Mouse (Mus musculus): ENCODE data around the gene Zkscan3. TPM values are rescaled to one million over a fixed set of nuclear protein-coding genes. Genes with fewer than 3 reads are reported as not detected.

The Zkscan3 gene
- 66.5 and 70.2 TPM in 2 replicates for polyA plus RNA-seq (2014; fragmentation: Nextera tagmentation; extraction: Ambion mirVana)

DNA sequence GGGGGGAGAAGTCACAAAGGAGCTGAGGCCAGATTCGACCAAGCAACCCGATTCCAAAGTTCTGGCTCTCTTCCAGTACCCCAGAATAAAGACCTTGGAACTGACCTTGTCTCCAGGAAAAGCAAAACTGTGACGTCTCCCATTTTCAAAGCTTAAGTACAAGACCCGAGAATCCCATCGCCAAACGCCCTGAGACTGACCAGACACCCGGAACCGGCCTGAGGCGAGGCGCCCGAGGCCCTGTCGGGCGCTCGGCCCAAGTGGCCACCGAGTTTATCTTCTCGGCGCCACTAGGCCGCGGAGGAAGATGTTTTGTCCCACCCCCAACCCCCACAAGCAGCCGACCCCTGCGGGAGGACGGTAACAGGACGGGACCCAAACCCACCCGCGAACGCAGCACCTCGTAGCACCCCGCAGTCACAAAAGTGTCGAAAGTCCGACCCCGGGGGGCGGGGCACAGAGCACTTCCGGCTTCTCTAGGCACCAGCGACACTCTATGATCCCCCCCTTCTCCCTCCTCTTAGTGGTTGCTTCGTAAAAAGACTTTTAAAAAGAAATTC is at the start of gene Zkscan3:
TSS of gene Zkscan3 (minus strand) at position 469 of the 560 bp plus-strand sequence.
- Histone ChIP-seq H3K4me3 (ENCODE audit: low read depth, low read length) (peak within 1 kb of the TSS; percentile 93), H3K4me1 (ENCODE audit: control insufficient read depth, insufficient read depth, low read length) (peaks cover 11% of the 10 kb centered on the region), H3K27ac (ENCODE audit: low read depth, low read length) (peak within 1 kb of the TSS; percentile 70; the same call in 1 of the 2 replicates), H3K36me3 (ENCODE audit: control insufficient read depth, insufficient read depth, low read length) (peaks cover 6% of the 10 kb centered on the region; the same call in 1 of the 2 replicates), H3K9me3 (ENCODE audit: control insufficient read depth, low read length) (no peaks in the 10 kb centered on the region), H3K4me2 (ENCODE audit: low read depth, low read length) (peak within 1 kb of the TSS; percentile 87), H3K27me3 (ENCODE audit: control insufficient read depth, insufficient read depth, low read length) (no peaks in the 10 kb centered on the region), H3K9ac (replicated peaks; ENCODE audit: low read depth, low read length) (peak within 1 kb of the TSS; percentile 80)
- under 1% methylated on average over 35 of the region's 35 CpGs for WGBS
- ATAC-seq (ENCODE audit: low read depth), result peak; percentile 96

DNA sequence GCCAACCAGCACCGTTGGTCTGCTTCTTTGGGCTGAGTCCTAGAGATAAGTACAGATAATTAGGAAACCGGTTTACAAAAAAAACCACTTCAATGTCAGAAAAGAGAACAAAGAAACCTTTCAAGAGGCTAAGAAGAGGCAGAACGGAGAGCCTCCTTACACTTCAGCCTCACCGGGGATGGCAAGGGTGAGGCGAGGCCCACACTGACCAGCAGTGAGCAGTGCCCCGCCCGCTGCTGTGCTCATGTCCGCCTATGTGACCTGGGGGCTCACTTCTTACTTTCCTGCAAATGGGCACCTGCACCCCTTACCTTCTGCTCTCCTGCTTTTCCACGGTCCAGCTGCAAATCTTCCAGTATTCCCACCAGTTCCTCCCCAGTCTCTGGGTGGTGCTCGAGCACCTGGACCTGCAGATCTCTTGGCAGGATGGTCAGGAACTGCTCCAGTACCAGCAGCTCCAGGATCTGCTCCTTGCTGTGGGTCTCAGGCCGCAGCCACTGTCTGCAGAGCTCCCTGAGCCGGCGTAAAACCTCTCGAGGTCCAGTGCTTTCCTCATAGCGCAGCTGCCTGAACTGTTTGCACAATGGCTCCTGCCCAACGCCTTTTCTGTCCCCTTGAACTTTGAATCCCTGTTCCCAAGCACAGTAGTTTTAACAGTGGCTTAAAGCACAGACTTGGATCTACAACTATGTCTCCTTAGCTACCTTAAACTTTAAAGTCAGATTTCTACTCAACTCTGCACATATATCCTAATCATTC is 45.5 kb upstream of the Zkscan3 start:
- no peaks in the 10 kb centered on the region for H3K27me3 ChIP-seq (ENCODE audit: control insufficient read depth, insufficient read depth, low read length)
- 89% methylated on average over 16 of the region's 16 CpGs for WGBS
- no peak overlapping the region for H3K27ac ChIP-seq (ENCODE audit: low read depth, low read length)
- no peaks in the 10 kb centered on the region for H3K9me3 ChIP-seq (ENCODE audit: control insufficient read depth, low read length)
- H3K4me1 ChIP-seq (ENCODE audit: control insufficient read depth, insufficient read depth, low read length), result peaks cover 9% of the 10 kb centered on the region; the same call in 1 of the 2 replicates
- no peak for ATAC-seq (ENCODE audit: low read depth)
- no peak overlapping the region for H3K4me2 ChIP-seq (ENCODE audit: low read depth, low read length)
- no peak overlapping the region for H3K9ac ChIP-seq (replicated peaks; ENCODE audit: low read depth, low read length)
- H3K36me3 ChIP-seq (ENCODE audit: control insufficient read depth, insufficient read depth, low read length), result peaks cover 49% of the 10 kb centered on the region
- H3K4me3 ChIP-seq (ENCODE audit: low read depth, low read length), result no peak overlapping the region

DNA sequence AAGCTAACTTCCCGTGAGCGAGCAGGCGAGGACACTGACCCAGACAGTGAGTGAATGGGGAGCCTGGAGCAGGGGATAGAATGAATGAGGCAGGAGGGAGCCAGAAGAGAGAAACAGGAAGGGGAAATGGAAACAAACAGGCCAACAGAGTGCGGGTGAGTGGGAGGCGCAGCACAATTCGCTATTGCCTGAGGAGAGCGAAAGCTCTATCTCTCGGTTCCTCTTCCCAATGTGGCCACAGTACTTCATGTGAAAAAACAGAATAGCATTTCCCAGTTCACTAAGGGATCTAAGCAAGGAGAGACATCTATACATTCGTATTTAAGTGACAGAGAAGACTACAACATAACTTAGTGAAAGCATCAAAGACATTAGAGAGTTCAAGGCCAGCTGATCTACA is 44.2 kb upstream of the Zkscan3 start:
- no peak overlapping the region for H3K4me2 ChIP-seq (ENCODE audit: low read depth, low read length)
- 95% methylated on average over 9 of the region's 9 CpGs for WGBS
- no peaks in the 10 kb centered on the region for H3K4me1 ChIP-seq (ENCODE audit: control insufficient read depth, insufficient read depth, low read length)
- peaks cover 49% of the 10 kb centered on the region for H3K36me3 ChIP-seq (ENCODE audit: control insufficient read depth, insufficient read depth, low read length)
- H3K9ac ChIP-seq (replicated peaks; ENCODE audit: low read depth, low read length), result no peak overlapping the region
- no peak for ATAC-seq (ENCODE audit: low read depth)
- H3K9me3 ChIP-seq (ENCODE audit: control insufficient read depth, low read length), result no peaks in the 10 kb centered on the region
- no peak overlapping the region for H3K27ac ChIP-seq (ENCODE audit: low read depth, low read length)
- H3K27me3 ChIP-seq (ENCODE audit: control insufficient read depth, insufficient read depth, low read length), result no peaks in the 10 kb centered on the region
- H3K4me3 ChIP-seq (ENCODE audit: low read depth, low read length), result no peak overlapping the region

DNA sequence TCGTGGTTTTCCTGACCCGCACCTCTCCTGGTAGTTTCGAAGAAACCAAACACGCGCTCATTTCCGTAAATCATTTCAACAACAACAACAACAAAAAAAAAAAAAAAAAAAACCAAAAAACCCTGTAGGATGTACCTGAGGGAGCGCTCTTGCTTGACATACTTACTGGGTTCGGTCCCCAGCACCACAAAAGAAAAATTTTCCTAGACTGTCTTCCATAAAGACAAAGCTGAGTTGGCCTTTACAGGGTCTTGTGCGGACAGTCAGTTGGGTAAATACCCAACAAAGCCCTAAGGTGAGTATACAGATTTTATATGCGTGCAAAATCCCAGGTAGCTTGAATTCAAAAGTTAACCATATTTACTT is 38.6 kb upstream of the Zkscan3 start:
- no peaks in the 10 kb centered on the region for H3K27me3 ChIP-seq (ENCODE audit: control insufficient read depth, insufficient read depth, low read length)
- WGBS, result 19% methylated on average over 10 of the region's 10 CpGs
- peak overlapping the region; percentile 66 for H3K9ac ChIP-seq (replicated peaks; ENCODE audit: low read depth, low read length)
- no peaks in the 10 kb centered on the region for H3K9me3 ChIP-seq (ENCODE audit: control insufficient read depth, low read length)
- no peak overlapping the region for H3K27ac ChIP-seq (ENCODE audit: low read depth, low read length)
- peaks cover 24% of the 10 kb centered on the region; the same call in 1 of the 2 replicates for H3K36me3 ChIP-seq (ENCODE audit: control insufficient read depth, insufficient read depth, low read length)
- peaks cover 3% of the 10 kb centered on the region; the same call in 1 of the 2 replicates for H3K4me1 ChIP-seq (ENCODE audit: control insufficient read depth, insufficient read depth, low read length)
- peak overlapping the region; percentile 54 for H3K4me3 ChIP-seq (ENCODE audit: low read depth, low read length)
- ATAC-seq (ENCODE audit: low read depth), result peak; percentile 33
- peak overlapping the region; percentile 90 for H3K4me2 ChIP-seq (ENCODE audit: low read depth, low read length)

DNA sequence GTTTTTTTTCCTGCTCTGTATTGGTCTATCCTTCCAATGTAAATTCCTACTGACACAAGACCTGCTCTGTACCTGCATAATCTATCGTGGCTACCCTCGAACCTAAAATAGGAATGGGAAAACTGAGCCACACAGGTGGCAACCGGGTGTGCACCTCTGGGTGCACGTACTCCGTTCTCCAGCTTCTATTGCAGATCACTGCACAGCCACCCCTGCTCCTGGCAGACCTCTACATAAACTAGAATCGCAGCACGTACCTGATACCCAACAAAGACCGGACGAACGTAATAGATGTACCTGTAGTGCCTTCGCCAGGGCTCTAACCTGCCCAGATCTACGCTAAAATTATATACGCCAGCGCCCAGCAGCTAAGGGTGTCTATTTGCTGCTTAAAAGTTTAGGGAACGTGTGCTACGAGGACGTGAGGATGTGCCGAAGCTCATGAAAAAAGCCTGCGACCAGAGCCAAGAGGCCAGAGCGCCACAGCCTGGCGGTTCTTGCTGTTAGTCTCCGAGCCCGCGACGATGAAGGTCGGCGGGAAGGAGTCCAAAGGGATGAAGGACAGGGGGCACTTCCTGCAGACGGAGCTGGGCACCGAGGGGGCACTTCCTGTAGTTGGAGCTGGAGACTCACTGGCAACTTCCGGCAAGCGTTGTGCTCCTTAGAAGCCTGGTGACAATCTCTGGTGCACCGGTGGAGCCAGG is 38.1 kb upstream of the Zkscan3 start, which contains the start of gene Pgbd1:
TSS of gene Pgbd1 (minus strand) at position 556 of the 704 bp plus-strand sequence.
- peak within 1 kb of the TSS; percentile 54 for H3K4me3 ChIP-seq (ENCODE audit: low read depth, low read length)
- H3K9me3 ChIP-seq (ENCODE audit: control insufficient read depth, low read length), result no peaks in the 10 kb centered on the region
- H3K36me3 ChIP-seq (ENCODE audit: control insufficient read depth, insufficient read depth, low read length), result peaks cover 21% of the 10 kb centered on the region; the same call in 1 of the 2 replicates
- H3K4me2 ChIP-seq (ENCODE audit: low read depth, low read length), result peak within 1 kb of the TSS; percentile 90
- peak within 1 kb of the TSS; percentile 73 for H3K27ac ChIP-seq (ENCODE audit: low read depth, low read length)
- H3K27me3 ChIP-seq (ENCODE audit: control insufficient read depth, insufficient read depth, low read length), result no peaks in the 10 kb centered on the region
- peak within 1 kb of the TSS; percentile 66 for H3K9ac ChIP-seq (replicated peaks; ENCODE audit: low read depth, low read length)
- WGBS, result under 1% methylated on average over 32 of the region's 32 CpGs
- H3K4me1 ChIP-seq (ENCODE audit: control insufficient read depth, insufficient read depth, low read length), result peaks cover 3% of the 10 kb centered on the region; the same call in 1 of the 2 replicates
- peak; percentile 96 for ATAC-seq (ENCODE audit: low read depth)

DNA sequence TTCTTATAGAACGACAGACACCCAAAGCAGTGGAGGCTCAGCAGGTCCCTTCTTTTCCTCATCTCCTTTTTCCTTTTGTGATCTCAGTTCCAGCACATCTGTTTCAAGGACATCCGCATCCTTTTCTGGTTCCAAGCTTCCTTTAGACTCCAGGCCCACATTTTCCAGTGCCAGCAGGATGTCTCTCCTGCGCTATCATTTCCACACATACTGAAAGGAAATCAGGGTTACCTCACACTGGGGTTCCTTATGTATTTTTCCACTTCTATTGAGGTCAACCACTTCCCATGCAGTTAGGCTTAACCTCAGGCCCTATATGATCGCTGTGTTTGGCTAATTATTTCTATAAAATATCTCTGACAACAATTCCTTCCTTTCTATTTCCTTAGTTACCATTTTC is 32.9 kb upstream of the Zkscan3 start:
- Histone ChIP-seq H3K4me1 (ENCODE audit: control insufficient read depth, insufficient read depth, low read length) (peaks cover 3% of the 10 kb centered on the region; the same call in 1 of the 2 replicates), H3K27ac (ENCODE audit: low read depth, low read length) (no peak overlapping the region), H3K4me3 (ENCODE audit: low read depth, low read length) (no peak overlapping the region), H3K36me3 (ENCODE audit: control insufficient read depth, insufficient read depth, low read length) (no peaks in the 10 kb centered on the region), H3K4me2 (ENCODE audit: low read depth, low read length) (no peak overlapping the region), H3K9me3 (ENCODE audit: control insufficient read depth, low read length) (no peaks in the 10 kb centered on the region), H3K9ac (replicated peaks; ENCODE audit: low read depth, low read length) (no peak overlapping the region), H3K27me3 (ENCODE audit: control insufficient read depth, insufficient read depth, low read length) (no peaks in the 10 kb centered on the region)
- ATAC-seq (ENCODE audit: low read depth), result no peak
- 91% methylated on average over 4 of the region's 4 CpGs for WGBS

DNA sequence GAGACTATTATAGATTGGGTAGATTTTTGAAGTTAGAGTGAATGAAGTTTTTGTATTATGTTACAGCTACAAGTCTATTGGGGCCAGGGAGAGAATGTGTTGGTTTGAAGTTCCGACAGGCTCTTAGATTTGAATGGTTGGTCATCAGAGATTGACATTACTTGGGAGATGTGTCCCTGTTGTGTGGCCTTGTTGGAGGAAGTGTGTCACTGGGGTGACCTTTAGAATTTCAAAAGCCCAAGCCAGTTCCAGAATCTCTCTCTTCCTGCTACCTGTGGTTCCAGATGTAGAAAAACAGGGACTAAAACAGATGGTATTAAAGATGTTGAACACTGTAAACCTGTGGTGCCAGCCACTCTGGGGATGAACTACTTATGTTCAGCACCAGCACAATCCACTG is 25.1 kb upstream of the Zkscan3 start:
- WGBS, result 92% methylated on average over 1 of the region's 1 CpGs
- Histone ChIP-seq H3K27ac (ENCODE audit: low read depth, low read length) (no peak overlapping the region), H3K4me2 (ENCODE audit: low read depth, low read length) (no peak overlapping the region), H3K27me3 (ENCODE audit: control insufficient read depth, insufficient read depth, low read length) (no peaks in the 10 kb centered on the region), H3K4me3 (ENCODE audit: low read depth, low read length) (no peak overlapping the region), H3K9me3 (ENCODE audit: control insufficient read depth, low read length) (no peaks in the 10 kb centered on the region), H3K4me1 (ENCODE audit: control insufficient read depth, insufficient read depth, low read length) (no peaks in the 10 kb centered on the region), H3K36me3 (ENCODE audit: control insufficient read depth, insufficient read depth, low read length) (no peaks in the 10 kb centered on the region), H3K9ac (replicated peaks; ENCODE audit: low read depth, low read length) (no peak overlapping the region)
- no peak for ATAC-seq (ENCODE audit: low read depth)

DNA sequence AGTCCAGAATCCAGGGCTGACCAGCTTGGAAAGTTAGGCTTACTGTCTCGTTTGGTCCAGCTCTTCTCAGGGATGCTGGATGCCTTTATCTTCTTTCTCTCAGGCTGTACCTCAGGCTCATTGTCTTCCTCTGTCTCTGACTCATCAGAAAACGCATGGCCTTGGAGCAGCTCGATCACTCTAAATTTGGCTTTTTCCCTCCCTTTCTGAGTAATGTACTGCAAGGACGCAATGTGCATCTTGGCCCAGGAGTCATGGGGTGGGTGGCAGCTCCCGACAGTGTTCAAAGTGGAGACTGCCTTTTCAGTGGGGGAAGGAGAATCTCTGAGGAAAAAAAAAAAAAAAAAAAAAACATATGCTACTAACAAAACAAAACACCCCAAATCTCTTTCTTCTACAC is 20.7 kb upstream of the Zkscan3 start:
- Histone ChIP-seq H3K4me3 (ENCODE audit: low read depth, low read length) (no peak overlapping the region), H3K9ac (replicated peaks; ENCODE audit: low read depth, low read length) (no peak overlapping the region), H3K4me1 (ENCODE audit: control insufficient read depth, insufficient read depth, low read length) (no peaks in the 10 kb centered on the region), H3K27ac (ENCODE audit: low read depth, low read length) (no peak overlapping the region), H3K9me3 (ENCODE audit: control insufficient read depth, low read length) (no peaks in the 10 kb centered on the region), H3K27me3 (ENCODE audit: control insufficient read depth, insufficient read depth, low read length) (no peaks in the 10 kb centered on the region), H3K4me2 (ENCODE audit: low read depth, low read length) (no peak overlapping the region), H3K36me3 (ENCODE audit: control insufficient read depth, insufficient read depth, low read length) (no peaks in the 10 kb centered on the region)
- no peak for ATAC-seq (ENCODE audit: low read depth)
- WGBS, result 69% methylated on average over 5 of the region's 5 CpGs

DNA sequence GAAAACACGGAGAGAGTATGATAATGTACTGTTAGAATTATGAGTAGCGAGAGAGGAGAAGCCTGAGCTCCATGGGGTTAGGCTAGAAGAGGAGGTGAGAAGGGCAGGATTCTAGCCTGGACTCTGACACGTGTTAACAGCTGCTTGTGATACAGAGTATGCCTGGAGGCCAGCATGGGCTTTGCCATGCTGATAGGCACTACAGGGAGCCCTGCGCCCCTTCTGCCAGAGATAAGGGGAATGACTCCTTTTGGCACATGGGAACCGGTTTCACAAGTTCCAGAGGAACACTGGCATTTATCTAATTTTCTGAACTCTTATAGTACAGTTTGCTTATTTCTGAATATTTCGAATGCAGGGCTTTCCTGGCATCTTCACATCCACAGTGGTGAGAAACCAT is 16.3 kb upstream of the Zkscan3 start:
- no peak for ATAC-seq (ENCODE audit: low read depth)
- no peak overlapping the region for H3K4me3 ChIP-seq (ENCODE audit: low read depth, low read length)
- no peaks in the 10 kb centered on the region for H3K27me3 ChIP-seq (ENCODE audit: control insufficient read depth, insufficient read depth, low read length)
- no peaks in the 10 kb centered on the region for H3K9me3 ChIP-seq (ENCODE audit: control insufficient read depth, low read length)
- H3K4me1 ChIP-seq (ENCODE audit: control insufficient read depth, insufficient read depth, low read length), result no peaks in the 10 kb centered on the region
- H3K36me3 ChIP-seq (ENCODE audit: control insufficient read depth, insufficient read depth, low read length), result no peaks in the 10 kb centered on the region
- no peak overlapping the region for H3K4me2 ChIP-seq (ENCODE audit: low read depth, low read length)
- H3K27ac ChIP-seq (ENCODE audit: low read depth, low read length), result no peak overlapping the region
- H3K9ac ChIP-seq (replicated peaks; ENCODE audit: low read depth, low read length), result no peak overlapping the region
- 64% methylated on average over 6 of the region's 6 CpGs for WGBS
